Mouse (Mus musculus) frontal cortex, adult (tissue): ENCODE measurements around the gene Cc2d1a.

Experiments used
- ATAC-seq: cut with Nextera tagmentation; 2 replicates; pipeline ENCODE4 v1.9.2; 2017; ENCODE audit warnings: mild to moderate bottlenecking, moderate library complexity, mixed read lengths; ENCODE audit not compliant: low TSS enrichment

The Cc2d1a gene

DNA sequence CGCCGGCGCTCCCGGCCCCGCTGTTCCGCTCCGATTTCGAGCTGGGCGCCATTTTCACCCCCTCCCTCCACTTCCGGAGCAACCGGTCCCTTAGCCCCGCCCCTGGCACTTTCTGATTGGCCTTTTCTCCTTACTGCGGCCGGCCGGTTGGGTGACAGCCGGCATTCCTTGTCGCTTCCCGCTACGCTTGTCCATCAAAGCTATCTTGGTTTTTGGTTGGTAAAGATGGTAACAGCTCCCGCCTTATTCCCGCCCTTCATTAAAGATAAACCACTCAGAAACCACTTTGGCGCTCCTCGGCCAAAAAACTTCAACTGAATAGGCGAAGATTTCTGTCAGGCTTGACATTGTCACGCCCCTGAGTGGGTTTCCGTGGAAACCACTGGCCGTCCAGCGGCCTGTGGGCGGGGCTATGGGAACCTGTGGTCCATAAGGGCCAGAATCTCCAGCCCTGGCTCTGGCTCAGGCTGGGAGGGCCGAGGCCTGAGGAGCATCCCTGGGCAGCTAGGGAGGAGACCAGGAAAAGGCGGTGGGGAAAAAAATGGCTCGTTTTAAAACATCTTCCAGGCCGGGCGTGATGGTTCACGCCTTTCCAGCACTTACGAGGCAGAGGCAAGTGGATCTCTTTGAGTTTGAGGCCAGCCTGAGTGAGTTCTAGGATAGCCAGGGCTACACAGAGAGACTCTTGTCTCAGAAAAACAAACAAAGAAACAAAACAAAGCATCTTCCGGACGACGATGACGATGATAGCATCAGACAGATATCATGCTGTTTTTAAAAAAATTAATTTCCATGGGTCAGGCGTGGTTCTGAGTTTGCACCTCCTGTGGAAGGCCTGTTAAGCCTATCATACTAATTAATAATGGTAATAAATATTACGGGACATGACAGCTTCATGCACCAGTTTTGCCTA, 42.8 kb downstream of the Cc2d1a start, which contains the start of gene Dcaf15:
TSS of gene Dcaf15 (minus strand) at position 72 of the 913 bp plus-strand sequence.
- ATAC-seq: peak; percentile 99

DNA sequence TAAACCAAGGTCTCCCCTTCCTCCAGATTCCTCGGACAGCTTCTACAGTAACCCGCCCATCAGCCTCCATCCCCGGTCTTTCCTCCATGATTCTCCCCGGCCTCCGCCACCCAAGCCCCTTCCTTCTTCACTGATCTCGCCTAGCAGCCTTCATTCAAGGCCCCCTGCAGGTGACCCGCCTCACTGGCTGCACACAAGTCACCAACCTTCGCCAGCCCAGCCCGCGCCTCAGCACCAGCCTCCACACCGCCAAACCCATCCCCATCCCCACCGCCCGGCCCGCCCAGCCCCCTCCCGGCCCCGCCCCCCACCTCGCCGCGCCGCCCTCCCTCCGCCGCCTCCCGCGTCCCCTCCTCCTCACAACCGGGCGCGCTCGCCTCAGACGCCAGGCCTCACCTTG, 43.5 kb downstream of the Cc2d1a start:
- no peak for ATAC-seq

DNA sequence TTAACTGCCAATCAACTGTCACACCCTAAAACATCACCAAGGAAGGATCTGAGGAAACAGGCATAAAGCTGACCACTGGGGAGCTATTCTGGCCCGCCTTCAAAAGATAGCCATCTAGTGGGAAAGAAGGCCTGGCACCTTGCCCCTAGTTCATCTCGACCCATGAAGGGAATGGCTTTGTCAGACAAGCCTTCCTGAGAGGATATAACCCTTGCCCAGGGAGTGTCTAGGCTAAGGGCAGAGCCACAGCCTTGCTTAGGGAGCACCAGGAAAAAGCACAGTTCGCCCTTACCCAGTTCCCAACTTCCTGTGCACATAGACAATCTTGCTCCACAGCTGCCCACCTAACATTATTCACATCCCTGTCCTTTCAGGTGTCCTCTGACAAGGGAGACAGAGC, 44.1 kb downstream of the Cc2d1a start:
- no peak for ATAC-seq

DNA sequence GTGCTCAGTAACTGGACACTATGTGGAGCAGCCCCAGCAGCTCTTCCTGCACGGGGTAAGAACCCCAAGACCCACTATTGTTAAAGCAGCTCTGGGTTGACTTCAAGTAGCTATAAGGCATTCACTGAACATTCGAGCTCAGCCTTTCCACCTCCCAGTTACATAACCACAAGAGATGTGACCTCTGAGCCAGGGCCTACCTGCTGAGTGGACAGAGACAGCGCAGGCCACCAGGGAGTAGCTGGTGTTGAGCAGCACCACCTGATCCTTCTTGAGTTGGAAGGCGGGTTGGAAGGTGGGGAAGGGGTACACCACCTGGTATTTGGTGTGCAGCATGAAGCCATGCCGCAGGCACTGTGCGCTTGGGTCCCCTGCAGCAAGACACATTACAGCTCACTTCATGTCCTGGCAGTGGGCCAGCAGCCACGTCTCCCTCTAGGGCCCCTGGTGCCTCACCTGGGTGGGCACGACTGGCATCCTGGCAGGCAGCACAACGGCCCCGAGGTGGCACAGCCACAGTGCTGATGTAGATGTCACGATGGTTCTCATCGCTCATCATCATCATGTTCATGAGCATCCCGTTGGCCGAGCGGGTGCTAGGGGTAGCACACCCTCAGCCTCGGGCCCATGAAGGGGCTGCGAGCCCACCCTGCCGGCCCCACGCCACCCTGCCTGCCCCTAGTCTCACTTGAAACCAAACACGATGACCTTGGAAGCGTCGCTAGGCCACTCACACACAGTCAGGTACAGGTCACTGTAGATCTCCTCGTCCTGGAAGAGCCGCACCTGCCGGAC, 46.1 kb downstream of the Cc2d1a start:
- no peak for ATAC-seq

DNA sequence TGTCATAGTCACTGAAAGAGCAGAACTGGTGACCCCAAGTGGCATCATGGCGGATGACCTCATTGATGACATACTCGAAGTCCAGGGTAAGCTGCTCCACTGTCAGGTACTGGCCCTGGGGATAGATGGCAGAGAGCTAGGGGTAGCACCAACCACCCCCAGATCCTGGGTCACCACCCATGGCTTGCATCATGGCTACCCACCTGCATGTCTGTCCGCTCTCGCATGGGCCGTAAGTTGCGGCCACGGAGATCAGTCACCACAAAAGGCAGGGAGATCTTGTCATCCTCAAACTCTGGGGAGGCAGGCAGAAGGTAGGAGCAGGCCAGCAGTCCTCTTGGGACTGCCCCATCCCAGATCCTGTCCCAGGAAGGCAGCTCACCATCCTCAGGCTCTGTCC, 49.4 kb downstream of the Cc2d1a start:
- no peak for ATAC-seq

DNA sequence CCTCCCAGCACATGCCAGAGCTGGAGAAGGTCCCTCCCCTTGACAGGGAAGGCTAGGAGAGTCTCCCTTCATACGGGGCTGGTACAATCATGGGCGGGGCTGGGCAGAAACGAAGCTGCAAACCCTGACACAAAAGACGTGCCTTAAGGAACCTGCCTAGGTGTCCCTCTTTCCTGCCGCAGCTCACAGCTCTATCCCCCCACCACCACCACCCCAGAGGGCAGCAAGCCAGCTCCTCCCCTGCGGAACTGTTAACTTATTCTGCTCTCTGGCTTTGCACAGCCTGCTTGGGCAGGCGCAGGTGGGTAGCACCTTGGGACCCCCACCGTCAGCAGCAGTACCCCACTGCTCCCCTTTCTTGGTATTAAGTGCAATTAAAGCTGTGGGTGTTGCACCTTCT, 51.7 kb downstream of the Cc2d1a start:
- ATAC-seq: no peak

DNA sequence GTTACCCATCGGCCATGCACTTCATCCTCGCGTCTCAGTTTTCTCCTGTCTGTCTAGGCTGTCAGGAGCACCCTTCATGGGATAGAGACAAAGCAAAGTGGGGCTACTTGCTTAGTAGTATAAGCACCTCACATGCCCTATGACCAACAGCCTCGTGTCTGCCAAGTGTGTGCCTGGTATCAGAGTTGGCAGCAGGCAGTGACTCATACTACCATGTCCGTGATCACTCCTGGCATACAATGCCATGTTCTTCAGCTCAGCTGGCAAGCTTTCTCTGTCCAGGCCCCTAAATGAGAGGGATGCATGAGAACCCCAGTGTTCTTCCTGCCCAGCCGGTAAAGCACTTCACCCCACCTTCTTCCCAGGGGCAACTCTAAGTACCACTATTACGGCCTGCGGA, 57.2 kb downstream of the Cc2d1a start:
- no peak for ATAC-seq

DNA sequence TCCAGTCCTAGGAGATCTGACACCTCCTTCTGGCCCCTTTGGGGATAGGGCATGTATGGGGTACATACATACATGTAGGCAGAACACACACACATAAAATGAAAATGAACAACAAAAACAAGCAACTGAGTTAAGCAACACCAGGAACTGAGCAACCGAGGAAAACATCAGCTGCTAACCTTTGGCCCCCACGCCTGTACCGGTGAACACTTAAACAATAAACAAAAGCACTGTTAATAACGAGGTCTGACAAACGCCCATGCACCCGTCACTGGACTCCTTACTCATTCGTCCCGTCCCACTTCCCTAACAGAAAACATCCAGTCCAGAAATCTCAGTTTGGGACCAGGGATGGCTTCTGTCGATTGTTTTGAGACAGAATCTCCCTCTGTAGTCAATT, 58.5 kb downstream of the Cc2d1a start:
- no peak for ATAC-seq

DNA sequence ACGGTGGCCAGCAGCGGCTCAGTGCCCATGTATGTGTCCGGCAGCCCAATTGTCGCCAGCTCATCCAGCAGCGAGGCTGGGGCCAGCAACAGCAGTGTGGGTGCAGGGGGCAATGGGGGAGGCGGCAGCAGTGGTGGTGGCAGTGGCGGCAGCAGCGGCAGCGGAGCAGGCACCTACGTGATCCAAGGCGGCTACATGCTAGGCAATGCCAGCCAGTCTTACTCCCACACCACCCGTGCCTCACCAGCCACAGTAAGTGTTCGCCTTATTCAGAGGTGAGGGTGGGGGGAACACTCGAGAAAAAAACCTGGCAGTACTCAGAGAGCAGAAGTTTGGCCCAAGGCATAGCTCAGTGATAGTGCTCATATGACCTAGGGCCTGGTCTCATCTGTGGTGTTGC, 59.9 kb downstream of the Cc2d1a start:
- ATAC-seq: peak; percentile 60

DNA sequence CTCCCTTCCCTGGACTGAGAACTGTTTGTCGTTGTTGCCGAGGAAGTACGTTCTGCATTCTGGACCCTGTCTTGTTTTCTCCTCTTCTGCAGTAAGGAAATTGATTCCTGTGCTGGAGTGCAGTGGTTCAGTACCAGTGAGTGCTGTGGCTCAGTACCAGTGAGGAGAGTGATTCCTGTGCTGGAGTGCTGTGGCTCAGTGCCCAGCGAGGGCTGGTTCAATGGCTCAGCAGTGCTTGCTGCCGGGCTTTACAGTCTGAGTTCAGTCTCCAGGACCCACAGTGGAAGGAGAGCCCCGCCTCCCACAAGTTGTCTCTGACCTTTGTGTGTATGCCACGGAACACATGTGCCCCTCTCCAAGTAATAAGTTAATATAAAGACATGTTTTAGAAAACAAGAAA, 60.6 kb downstream of the Cc2d1a start:
- ATAC-seq: no peak

DNA sequence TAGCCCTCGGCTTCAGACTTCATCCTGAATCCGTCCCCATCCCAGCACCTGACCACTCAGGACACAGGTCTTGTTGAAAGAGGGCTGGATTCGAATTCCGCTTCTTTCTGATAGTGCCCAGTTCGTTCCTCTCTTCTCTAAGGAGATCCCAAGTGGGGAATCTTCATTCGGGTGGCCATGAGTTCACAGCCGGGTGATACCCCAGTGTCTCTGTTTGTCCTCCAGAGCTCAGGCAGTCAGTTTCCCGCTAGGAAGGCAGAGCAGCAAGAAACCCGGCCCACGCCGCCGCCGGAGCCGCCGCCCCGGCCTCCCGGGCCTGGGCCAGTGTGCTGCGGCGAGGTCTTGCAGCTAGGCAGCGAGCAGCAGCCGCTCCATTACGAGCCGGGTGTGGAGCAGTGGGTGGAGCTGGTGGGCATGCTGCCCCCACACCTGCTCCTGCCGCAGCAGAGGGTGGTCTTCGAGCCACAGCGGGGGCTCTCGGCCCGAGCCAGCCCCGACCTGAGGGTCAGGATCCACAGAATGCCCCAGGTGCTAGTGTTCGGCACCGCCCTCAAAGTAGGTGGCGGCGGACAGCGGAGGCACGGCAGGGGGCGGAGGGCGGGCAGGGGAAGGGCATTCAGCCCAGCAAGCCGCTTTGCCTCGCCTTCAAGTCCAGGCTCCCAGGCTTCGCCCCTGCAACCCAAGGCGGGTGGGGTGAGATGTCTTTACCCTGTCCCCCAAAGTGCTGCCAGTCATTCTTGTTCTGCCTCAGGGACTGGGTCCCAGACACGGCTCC, 63.2 kb downstream of the Cc2d1a start:
- no peak for ATAC-seq

DNA sequence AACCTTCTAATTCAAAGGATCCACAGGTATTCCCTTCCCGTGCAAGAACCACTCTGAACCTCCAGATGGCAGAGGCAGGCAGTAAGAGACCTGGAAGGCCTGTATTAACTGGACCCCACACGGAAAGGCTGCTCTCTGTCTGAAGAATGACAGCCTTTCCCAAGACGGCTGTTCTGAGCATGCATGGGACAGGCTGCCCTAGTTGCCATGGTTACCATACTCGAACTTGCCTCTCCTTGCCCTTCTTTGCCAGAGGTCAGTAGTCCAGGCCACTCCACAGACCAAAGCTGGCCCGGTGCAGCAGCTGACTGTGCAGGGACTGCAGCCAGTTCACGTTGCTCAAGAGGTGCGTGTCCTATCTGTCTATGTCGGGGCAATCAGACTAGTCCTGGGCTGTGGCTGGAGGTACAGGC, 63.9 kb downstream of the Cc2d1a start:
- no peak for ATAC-seq
